Mouse (Mus musculus) MEL (cell line): Measurements from ENCODE around the gene Pi4k2b. TPM values are rescaled to one million over a fixed set of nuclear protein-coding genes. Genes with fewer than 3 reads are reported as not detected.

Source experiments
- DNase-seq: peaks from one replicate; pipeline ENCODE4 v3.0.0; 2011; ENCODE audit warnings: low read depth, low spot score
- H3K27ac ChIP-seq: 2 replicates; pipeline ENCODE4 v1.5.1; 2012; ENCODE audit warnings: low read depth, mild to moderate bottlenecking, control low read depth, low read length, moderate library complexity; ENCODE audit not compliant: control insufficient read depth
- H3K27me3 ChIP-seq, 2 experiments: fragments of 150-350 bp in 1 of 2; sonication (generic) in 1 of 2; 2 replicates each; pipeline ENCODE4 v1.6.1; 2012; ENCODE audit warnings: low read length in 2 of 2, mild to moderate bottlenecking in 2 of 2, improper control_type of control experiment in 1 of 2, moderate library complexity in 1 of 2; ENCODE audit not compliant: insufficient read depth in 2 of 2, control insufficient read depth in 1 of 2
- H3K36me3 ChIP-seq, 2 experiments: 2 replicates each; pipeline ENCODE4 v1.6.1; 2012 to 2014; ENCODE audit warnings: low read length in 2 of 2, improper control_type of control experiment in 1 of 2, inconsistent platforms in 1 of 2, mild to moderate bottlenecking in 1 of 2; ENCODE audit not compliant: insufficient read depth in 2 of 2, control insufficient read depth in 1 of 2
- H3K4me1 ChIP-seq, 2 experiments: fragments of 150-350 bp in 1 of 2; sonication (generic) in 1 of 2; 2 replicates each; pipeline ENCODE4 v1.6.1; 2012; ENCODE audit warnings: low read length in 2 of 2, improper control_type of control experiment in 1 of 2, mild to moderate bottlenecking in 1 of 2; ENCODE audit not compliant: insufficient read depth in 2 of 2, control insufficient read depth in 1 of 2
- H3K4me3 ChIP-seq, 2 experiments: fragments of 150-350 bp in 1 of 2; sonication (generic) in 1 of 2; 2 replicates each; pipeline ENCODE4 v1.5.1; 2012; ENCODE audit warnings: low read depth in 2 of 2, low read length in 2 of 2, mild to moderate bottlenecking in 2 of 2, moderate library complexity in 2 of 2, control low read depth in 1 of 2, improper control_type of control experiment in 1 of 2; ENCODE audit not compliant: control insufficient read depth in 1 of 2, insufficient read depth in 1 of 2
- H3K79me2 ChIP-seq: 2 replicates; pipeline ENCODE4 v1.6.1; 2012; ENCODE audit warnings: mild to moderate bottlenecking, low read length, moderate library complexity; ENCODE audit not compliant: control insufficient read depth, poor library complexity, insufficient read depth
- H3K9ac ChIP-seq: 2 replicates; pipeline ENCODE4 v1.6.1; 2012; ENCODE audit warnings: low read depth, mild to moderate bottlenecking, control low read depth, low read length, moderate library complexity; ENCODE audit not compliant: control insufficient read depth, poor library complexity, severe bottlenecking
- H3K9me3 ChIP-seq: fragments of 150-350 bp; sonication (generic); replicated peaks from 2 replicates; pipeline ENCODE4 v1.6.1; 2012; ENCODE audit warnings: mild to moderate bottlenecking, low read length, improper control_type of control experiment, moderate library complexity; ENCODE audit not compliant: insufficient read depth
- BHLHE40 ChIP-seq: IDR thresholded peaks from 2 replicates; pipeline ENCODE4 v1.6.1; 2012; ENCODE audit warnings: low read depth, mild to moderate bottlenecking, inconsistent platforms, low read length, improper control_type of control experiment, borderline replicate concordance
- CTCF ChIP-seq, 3 experiments: IDR thresholded peaks in 2 of 3; conservative IDR thresholded peaks in 1 of 3; 2 replicates each; pipeline ENCODE4 v1.5.1; 2011 to 2012; ENCODE audit warnings: low read length in 3 of 3, low read depth in 2 of 3, mild to moderate bottlenecking in 2 of 3, improper control_type of control experiment in 1 of 3, inconsistent platforms in 1 of 3, mixed read lengths in 1 of 3, moderate library complexity in 1 of 3; ENCODE audit not compliant: control insufficient read depth in 1 of 3, insufficient read depth in 1 of 3, poor library complexity in 1 of 3, severe bottlenecking in 1 of 3
- ELF1 ChIP-seq: IDR thresholded peaks from 2 replicates; pipeline ENCODE4 v1.6.1; 2014; ENCODE audit warnings: low read depth, mild to moderate bottlenecking, inconsistent platforms, low read length, improper control_type of control experiment, moderate library complexity
- GATA1 ChIP-seq: IDR thresholded peaks from 2 replicates; pipeline ENCODE4 v1.6.1; 2011; ENCODE audit warnings: low read depth, low read length, improper control_type of control experiment
- HCFC1 ChIP-seq: IDR thresholded peaks from 2 replicates; pipeline ENCODE4 v1.6.1; 2012; ENCODE audit warnings: low read depth, mild to moderate bottlenecking, inconsistent platforms, low read length, improper control_type of control experiment, moderate library complexity
- KAT2A ChIP-seq: conservative IDR thresholded peaks from 2 replicates; pipeline ENCODE4 v1.6.1; 2012; ENCODE audit warnings: low read depth, low read length, improper control_type of control experiment, inconsistent platforms
- MAFK ChIP-seq: IDR thresholded peaks from 2 replicates; pipeline ENCODE4 v1.6.1; 2011; ENCODE audit warnings: low read depth, mild to moderate bottlenecking, low read length, improper control_type of control experiment, borderline replicate concordance
- MAX ChIP-seq: IDR thresholded peaks from 2 replicates; pipeline ENCODE4 v1.6.1; 2011; ENCODE audit warnings: low read length, improper control_type of control experiment
- MAZ ChIP-seq: IDR thresholded peaks from 2 replicates; pipeline ENCODE4 v1.6.1; 2012; ENCODE audit warnings: low read depth, mild to moderate bottlenecking, inconsistent platforms, low read length, improper control_type of control experiment
- MXI1 ChIP-seq: IDR thresholded peaks from 2 replicates; pipeline ENCODE4 v1.6.1; 2011; ENCODE audit warnings: mild to moderate bottlenecking, low read depth, low read length, improper control_type of control experiment
- MYC ChIP-seq: IDR thresholded peaks from 2 replicates; pipeline ENCODE4 v1.6.1; 2011; ENCODE audit warnings: low read depth, mild to moderate bottlenecking, low read length, improper control_type of control experiment, moderate library complexity
- NELFE ChIP-seq: IDR thresholded peaks from 2 replicates; pipeline ENCODE4 v1.6.1; 2011; ENCODE audit warnings: low read depth, low read length, improper control_type of control experiment
- RCOR1 ChIP-seq: IDR thresholded peaks from 2 replicates; pipeline ENCODE4 v1.6.1; 2012; ENCODE audit warnings: low read depth, mild to moderate bottlenecking, inconsistent platforms, low read length, improper control_type of control experiment
- SMC3 ChIP-seq: IDR thresholded peaks from 2 replicates; pipeline ENCODE4 v1.6.1; 2011; ENCODE audit warnings: low read depth, low read length, improper control_type of control experiment
- UBTF ChIP-seq: IDR thresholded peaks from 2 replicates; pipeline ENCODE4 v1.6.1; 2012; ENCODE audit warnings: low read depth, mild to moderate bottlenecking, inconsistent platforms, low read length, improper control_type of control experiment, moderate library complexity, borderline replicate concordance; ENCODE audit not compliant: insufficient read depth
- USF2 ChIP-seq, 2 experiments: IDR thresholded peaks; 2 replicates each; pipeline ENCODE4 v1.6.1; 2011 to 2012; ENCODE audit warnings: improper control_type of control experiment in 2 of 2, low read length in 2 of 2, borderline replicate concordance in 1 of 2, inconsistent platforms in 1 of 2, low read depth in 1 of 2, mild to moderate bottlenecking in 1 of 2; ENCODE audit not compliant: insufficient read depth in 1 of 2
- ZKSCAN1 ChIP-seq: IDR thresholded peaks from 2 replicates; pipeline ENCODE4 v1.6.1; 2012; ENCODE audit warnings: low read depth, mild to moderate bottlenecking, inconsistent platforms, low read length, improper control_type of control experiment, moderate library complexity
- polyA plus RNA-seq, 2 experiments: library from polyadenylated mRNA; stranded (reverse) in 1 of 2; unstranded in 1 of 2; fragments of >175 nt in 1 of 2; fragments of >200 nt in 1 of 2; gene quantifications; 2 replicates each; pipeline versions ENCODE4 v1.2.1 to v1.2.4; 2012; ENCODE audit warnings: low replicate concordance in 2 of 2, low read depth in 1 of 2; ENCODE audit not compliant: insufficient read length in 2 of 2, insufficient read depth in 1 of 2, missing spikeins in 1 of 2
- total RNA-seq: library from RNA; depleted of rRNA; stranded (reverse); fragments of 300-350 nt; gene quantifications from 2 replicates; pipeline ENCODE4 v1.2.3, GENCODE M21; 2012

The Pi4k2b gene
- total and polyA plus RNA-seq, 3 experiments: 10.4 to 11.0 TPM; not detected in 1

DNA sequence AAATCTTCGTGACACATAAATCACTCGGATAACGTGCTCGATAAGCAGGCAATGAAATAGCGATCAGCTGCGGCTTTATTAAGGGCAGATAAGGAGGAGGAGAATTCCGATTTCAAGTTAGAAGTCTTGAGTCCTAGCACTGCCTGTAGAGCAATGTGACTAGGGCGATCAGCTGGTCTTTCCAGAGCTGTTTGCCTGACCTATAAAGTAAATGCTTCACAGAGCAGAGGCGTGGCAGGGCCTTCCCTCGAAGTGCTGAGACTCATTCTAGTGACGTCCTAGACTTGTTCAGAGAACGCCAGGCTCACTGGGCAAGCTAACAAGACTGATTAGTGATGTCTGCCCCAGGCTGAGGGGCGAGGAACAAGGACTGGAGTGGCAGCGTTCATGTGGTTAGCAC is 69.7 kb downstream of the Pi4k2b start:
- H3K4me3 ChIP-seq: no peak overlapping the region
- no peak overlapping the region for H3K27ac ChIP-seq
- H3K9ac ChIP-seq: no peak overlapping the region
- no peaks in the 10 kb centered on the region for H3K9me3 ChIP-seq
- no peaks in the 10 kb centered on the region for H3K36me3 ChIP-seq
- no peak for TF ChIP-seq MAZ
- TF ChIP-seq RCOR1: 0 out of 2 replicates have a peak, but pooled peaks have one; percentile 22
- no peak for TF ChIP-seq MXI1
- TF ChIP-seq SMC3: no peak
- TF ChIP-seq MAFK: no peak
- TF ChIP-seq ZKSCAN1: no peak
- 0 out of 2 replicates have a peak, but pooled peaks have one; percentile 24 for TF ChIP-seq GATA1
- no peak for TF ChIP-seq BHLHE40
- TF ChIP-seq KAT2A: no peak
- TF ChIP-seq NELFE: no peak
- TF ChIP-seq CTCF (IDR thresholded peaks at IDR 0.05 in 2 of 3, conservative IDR thresholded peaks at IDR 0.05 in 1 of 3; ENCODE audit: control insufficient read depth in 1 of 3, insufficient read depth in 1 of 3, low read depth in 2 of 3, low read length in 3 of 3, poor library complexity in 1 of 3, severe bottlenecking in 1 of 3): no peak
- TF ChIP-seq ELF1: no peak
- TF ChIP-seq, all 39 proteins: peak for 2
- H3K79me2 ChIP-seq: no peaks in the 10 kb centered on the region
- H3K4me1 ChIP-seq: no peaks in the 10 kb centered on the region
- no peaks in the 10 kb centered on the region for H3K27me3 ChIP-seq
- no peak for DNase-seq

DNA sequence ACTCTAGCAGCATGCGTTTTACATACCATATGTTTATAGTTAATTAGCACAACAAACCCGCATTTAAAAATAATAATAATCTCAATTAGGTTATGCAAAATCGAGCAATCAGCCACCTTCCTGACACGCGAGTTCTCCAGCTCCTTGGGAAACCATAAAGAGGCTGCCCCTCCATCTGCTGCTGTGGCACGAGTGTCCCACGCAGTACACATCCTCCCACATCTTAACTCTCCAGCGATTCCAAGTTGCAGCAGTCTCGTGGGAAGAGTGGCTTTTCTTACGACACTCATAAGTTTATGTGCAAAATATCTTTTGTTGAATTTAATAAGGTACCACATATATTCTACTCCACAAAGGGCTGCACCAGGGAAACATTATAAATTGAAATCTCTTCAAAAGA is 71.1 kb downstream of the Pi4k2b start:
- H3K27me3 ChIP-seq: no peaks in the 10 kb centered on the region; a peak in 1 of 4 replicates
- no peaks in the 10 kb centered on the region for H3K9me3 ChIP-seq
- H3K79me2 ChIP-seq: no peaks in the 10 kb centered on the region
- H3K9ac ChIP-seq: no peak overlapping the region
- no peaks in the 10 kb centered on the region for H3K4me1 ChIP-seq
- H3K36me3 ChIP-seq: no peaks in the 10 kb centered on the region
- H3K4me3 ChIP-seq: no peak overlapping the region
- DNase-seq: no peak
- H3K27ac ChIP-seq: no peak overlapping the region
- TF ChIP-seq MAX (no peak), MYC (no peak), USF2 (IDR thresholded peaks at IDR 0.05; ENCODE audit: borderline replicate concordance in 1 of 2, insufficient read depth in 1 of 2, low read depth in 1 of 2, low read length in 2 of 2) (no peak), UBTF (no peak), NELFE (no peak), KAT2A (no peak), HCFC1 (no peak)
